Mouse (Mus musculus) limb, embryonic 11.5 days (tissue): ENCODE measurements at regions not wholly inside any gene's neighbourhood (a gene's known extent, or its start where the extent isn't known, plus 50 kb on each side); places are given as distances from the start of the nearest gene placed in this dataset.

Experiments used
- ATAC-seq: fragments of 200-750 bp; cut with Nextera tagmentation; 2 replicates; pipeline ENCODE4 v1.8.0; 2017; ENCODE audit warnings: low read depth; ENCODE audit not compliant: insufficient number of reproducible peaks, low FRiP score, low TSS enrichment
- DNase-seq: peaks from one replicate; pipeline ENCODE4 v3.0.0-alpha.2; 2015; ENCODE audit warnings: low spot score
- H3K27ac ChIP-seq: fragments of 300-500 bp; sonication (generic); replicated peaks from 2 replicates; pipeline ENCODE4 v1.5.1; 2014; ENCODE audit warnings: low read depth, mild to moderate bottlenecking, low read length
- H3K27me3 ChIP-seq: fragments of 300-500 bp; sonication (generic); 2 replicates; pipeline ENCODE4 v1.6.1; 2014; ENCODE audit warnings: mild to moderate bottlenecking, low read length, mixed read lengths; ENCODE audit not compliant: control insufficient read depth, insufficient read depth
- H3K36me3 ChIP-seq: fragments of 300-500 bp; sonication (generic); 2 replicates; pipeline ENCODE4 v1.6.1; 2014; ENCODE audit warnings: mild to moderate bottlenecking, low read length, moderate library complexity, mixed read lengths; ENCODE audit not compliant: control insufficient read depth, insufficient read depth
- H3K4me1 ChIP-seq: fragments of 300-500 bp; sonication (generic); 2 replicates; pipeline ENCODE4 v1.6.1; 2014; ENCODE audit warnings: low read length, mixed read lengths; ENCODE audit not compliant: control insufficient read depth, insufficient read depth
- H3K4me2 ChIP-seq: fragments of 300-500 bp; sonication (generic); 2 replicates; pipeline ENCODE4 v1.6.1; 2014; ENCODE audit warnings: low read depth, mild to moderate bottlenecking, moderate library complexity; ENCODE audit not compliant: severe bottlenecking
- H3K4me3 ChIP-seq: fragments of 300-500 bp; sonication (generic); 2 replicates; pipeline ENCODE4 v1.5.1; 2014; ENCODE audit warnings: low read depth, low read length
- H3K9ac ChIP-seq: fragments of 300-500 bp; sonication (generic); 2 replicates; pipeline ENCODE4 v1.6.1; 2014; ENCODE audit warnings: mild to moderate bottlenecking, low read length
- H3K9me3 ChIP-seq: fragments of 300-500 bp; sonication (generic); 2 replicates; pipeline ENCODE4 v1.6.1; 2016; ENCODE audit warnings: low read length; ENCODE audit not compliant: control insufficient read depth
- WGBS: fragments of 180-500 bp; shearing (Covaris S2); extraction: QIAGEN DNeasy Blood & Tissue Kit; methylation state at CpG from one replicate; pipeline ENCODE4 v1.1.7; 2014; 5-methylcytosine and 5-hydroxymethylcytosine counted together

GRCm38 (mm10) chr3:16431819-16432115, 425.5 kb upstream of the Gm5150 start:
- H3K36me3 ChIP-seq, result no peaks in the 10 kb centered on the region
- H3K4me1 ChIP-seq, result no peaks in the 10 kb centered on the region
- no peak overlapping the region for H3K9ac ChIP-seq
- DNase-seq (no peak), ATAC-seq (no peak)
- H3K4me2 ChIP-seq, result no peak overlapping the region
- H3K27me3 ChIP-seq, result no peaks in the 10 kb centered on the region
- no peaks in the 10 kb centered on the region for H3K9me3 ChIP-seq
- H3K4me3 ChIP-seq, result no peak overlapping the region
- H3K27ac ChIP-seq, result no peak overlapping the region

DNA sequence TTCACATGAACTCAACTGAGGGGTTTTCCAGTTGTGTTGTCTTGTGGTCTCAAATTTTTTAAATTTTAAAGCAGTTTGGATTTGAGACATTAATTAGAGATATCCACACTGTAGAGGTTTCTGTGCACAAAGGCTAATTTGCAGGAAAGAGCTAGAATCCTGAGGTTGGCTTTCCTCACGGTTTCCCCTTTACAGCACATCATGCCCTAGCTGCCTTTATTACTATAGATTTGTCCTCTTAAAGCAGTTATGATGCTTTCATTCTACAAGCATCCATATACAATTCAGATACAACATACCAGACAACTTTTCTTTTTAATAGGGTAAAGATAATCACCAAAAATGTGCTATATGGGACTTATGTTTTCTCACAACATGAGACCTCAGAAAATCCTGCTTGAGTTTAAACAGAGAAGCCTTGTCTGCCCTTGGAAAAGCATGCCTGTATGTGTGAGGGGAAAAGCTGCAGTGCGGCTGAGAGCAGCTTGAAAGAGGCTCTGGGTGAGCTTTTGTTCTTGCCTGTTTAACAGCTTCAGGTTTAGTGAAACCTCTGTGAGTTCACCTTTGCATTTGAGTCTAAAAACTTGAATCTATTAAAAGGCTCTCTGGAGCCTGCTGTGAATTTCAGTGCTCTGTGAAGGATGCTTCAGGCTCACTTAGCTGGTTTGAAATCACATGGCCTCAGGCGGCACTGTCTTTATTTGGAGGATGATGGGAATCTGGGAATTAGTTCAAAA, 425.0 kb upstream of the Gm5150 start:
- ATAC-seq, result no peak
- DNase-seq, result no peak
- 74% methylated on average over 3 of the region's 3 CpGs for WGBS
- Histone ChIP-seq H3K27me3 (no peaks in the 10 kb centered on the region), H3K27ac (no peak overlapping the region), H3K4me3 (no peak overlapping the region), H3K9me3 (no peaks in the 10 kb centered on the region), H3K4me1 (no peaks in the 10 kb centered on the region), H3K9ac (no peak overlapping the region), H3K36me3 (no peaks in the 10 kb centered on the region), H3K4me2 (no peak overlapping the region)
